Mouse (Mus musculus): Measurements from ENCODE around the gene 4931422A03Rik.

DNA sequence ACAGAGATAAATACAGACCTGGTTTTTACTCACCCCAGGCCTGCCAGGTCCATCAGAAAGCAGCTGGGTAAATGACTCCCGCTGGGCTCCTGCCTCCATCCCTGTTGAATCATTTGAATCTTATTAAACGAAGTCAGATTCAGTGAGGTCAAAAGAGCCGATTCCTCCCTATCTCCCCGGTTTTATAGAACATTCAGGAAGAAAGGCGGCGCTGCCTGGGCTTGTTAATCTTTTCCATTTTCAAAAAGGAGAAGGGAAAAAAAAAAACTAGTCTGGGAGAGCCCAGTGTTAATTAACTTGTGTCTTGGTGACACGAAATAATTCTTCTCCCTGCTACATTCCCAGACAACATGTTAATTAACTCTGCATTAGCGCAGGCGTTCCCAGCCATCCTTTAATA lies 50.4 kb downstream of the 4931422A03Rik start:
- TF ChIP-seq CTCF (IDR thresholded peaks at IDR 0.05) (no peak), EP300 (IDR thresholded peaks at IDR 0.05; ENCODE audit: insufficient read depth, low read depth, low read length) (no peak), POLR2A (IDR thresholded peaks at IDR 0.05; ENCODE audit: insufficient read depth, low read depth, low read length) (no peak)

All from heart, adult 2 months (tissue).